Mouse (Mus musculus): Measurements from ENCODE around the gene Tbc1d16.
"Not testable (repeated sequence)": the region's sequence is repeated elsewhere in the genome, so short reads cannot be mapped to it uniquely, and the experiment has no call there.

The Tbc1d16 gene

GRCm38 (mm10) chr11:119228091-119228781, at the start of gene Tbc1d16, which contains the start of gene Ccdc40:
TSS of gene Tbc1d16 (minus strand) at chr11:119228499.
TSS of gene Ccdc40 (plus strand) at chr11:119228572.
- peak in 1 of 2 experiments; percentile 44 for DNase-seq (ENCODE audit: low spot score in 2 of 2)

GRCm38 (mm10) chr11:119273186-119273930, 45.1 kb upstream of the Tbc1d16 start:
- DNase-seq (ENCODE audit: low spot score in 2 of 2): no peak

GRCm38 (mm10) chr11:119272492-119272891, 44.2 kb upstream of the Tbc1d16 start:
- not testable (repeated sequence) for DNase-seq (ENCODE audit: low spot score in 2 of 2)

GRCm38 (mm10) chr11:119268557-119269195, 40.4 kb upstream of the Tbc1d16 start:
- peak; percentile 54 to 77 for DNase-seq (ENCODE audit: low spot score in 2 of 2)

- DNase-seq (ENCODE audit: low spot score in 2 of 2): peak; percentile 93 to 97
These were observed 39.7 kb upstream of the Tbc1d16 start, which contains the start of gene Gaa for GRCm38 (mm10) chr11:119267768-119268556. TSS of gene Gaa (plus strand) at chr11:119267887.

GRCm38 (mm10) chr11:119267241-119267674, 39.0 kb upstream of the Tbc1d16 start:
- peak in 1 of 2 experiments; percentile 28 for DNase-seq (ENCODE audit: low spot score in 2 of 2)

- DNase-seq (ENCODE audit: low spot score in 2 of 2): no peak
These were observed 37.5 kb upstream of the Tbc1d16 start for GRCm38 (mm10) chr11:119265811-119266210.

- DNase-seq (ENCODE audit: low spot score in 2 of 2): no peak
These were observed 36.1 kb upstream of the Tbc1d16 start for GRCm38 (mm10) chr11:119264413-119264812.

GRCm38 (mm10) chr11:119259977-119260376, 31.7 kb upstream of the Tbc1d16 start:
- DNase-seq (ENCODE audit: low spot score in 2 of 2): no peak

- DNase-seq (ENCODE audit: low spot score in 2 of 2): peak; percentile 60 to 64
These were observed 30.4 kb upstream of the Tbc1d16 start for GRCm38 (mm10) chr11:119258572-119259322.

GRCm38 (mm10) chr11:119258216-119258571, 29.9 kb upstream of the Tbc1d16 start:
- no peak for DNase-seq (ENCODE audit: low spot score in 2 of 2)

GRCm38 (mm10) chr11:119256557-119256956, 28.3 kb upstream of the Tbc1d16 start:
- not testable (repeated sequence) for DNase-seq (ENCODE audit: low spot score in 2 of 2)

GRCm38 (mm10) chr11:119252854-119253541, 24.7 kb upstream of the Tbc1d16 start:
- DNase-seq (ENCODE audit: low spot score in 2 of 2): peak in 1 of 2 experiments; percentile 29

GRCm38 (mm10) chr11:119250998-119251397, 22.7 kb upstream of the Tbc1d16 start:
- DNase-seq (ENCODE audit: low spot score in 2 of 2): no peak

GRCm38 (mm10) chr11:119249011-119249410, 20.7 kb upstream of the Tbc1d16 start:
- DNase-seq (ENCODE audit: low spot score in 2 of 2): peak in 1 of 2 experiments; percentile 45

- not testable (repeated sequence) for DNase-seq (ENCODE audit: low spot score in 2 of 2)
These were observed 17.2 kb upstream of the Tbc1d16 start for GRCm38 (mm10) chr11:119245543-119245942.

- no peak for DNase-seq (ENCODE audit: low spot score in 2 of 2)
These were observed 11.2 kb upstream of the Tbc1d16 start for GRCm38 (mm10) chr11:119239480-119239879.

GRCm38 (mm10) chr11:119238305-119238721, 10.0 kb upstream of the Tbc1d16 start:
- DNase-seq (ENCODE audit: low spot score in 2 of 2): no peak

- no peak for DNase-seq (ENCODE audit: low spot score in 2 of 2)
These were observed 9.4 kb upstream of the Tbc1d16 start for GRCm38 (mm10) chr11:119237568-119238304.

Data from frontal cortex, postnatal 36 days (tissue).